8 mouse cellular contexts compared by ENCODE assay signal in genomic region chr8:83458222-83458621, GRCm38 (mm10). TPM values are rescaled to one million over a fixed set of nuclear protein-coding genes. Genes with fewer than 3 reads are reported as not detected.
DNase-seq lines count a peak whose midpoint lies in the region; ATAC-seq and TF ChIP-seq lines count a peak whose summit lies in the region.

Gene Scoc (minus strand): TSS chr8:83458391.

- no peaks in the 10 kb centered on the region for H3K4me1 ChIP-seq in G1E (ENCODE audit: insufficient read depth, low read depth, low read length)
- H3K4me1 ChIP-seq in brown adipose tissue, adult 24 weeks (ENCODE audit: control insufficient read depth, insufficient read depth, insufficient read length, low read length), result no peaks in the 10 kb centered on the region
- no peaks in the 10 kb centered on the region; the same call in 1 of the 2 replicates for H3K4me1 ChIP-seq in kidney, adult 2 months (ENCODE audit: control insufficient read depth, insufficient read depth, low read length)
- no peaks in the 10 kb centered on the region for H3K4me1 ChIP-seq in liver, embryonic 14.5 days (replicated peaks; ENCODE audit: control insufficient read depth in 2 of 2, insufficient read depth in 2 of 2, low read length in 1 of 2)
- peaks cover 15% of the 10 kb centered on the region; the same call in 1 of the 2 replicates for H3K4me1 ChIP-seq in small intestine, adult 2 months (ENCODE audit: control insufficient read depth, insufficient read depth, insufficient read length, low read length)

- 45% methylated on average over 14 of the region's 14 CpGs for WGBS in kidney, adult 2 months
- 69% methylated on average over 14 of the region's 14 CpGs for WGBS in liver, embryonic 14.5 days (ENCODE audit: insufficient replicate concordance)
- 24% methylated on average over 14 of the region's 14 CpGs for WGBS in small intestine, adult 2 months

- no peaks in the 10 kb centered on the region for H3K36me3 ChIP-seq in G1E (replicated peaks)
- no peaks in the 10 kb centered on the region for H3K36me3 ChIP-seq in kidney, adult 2 months (ENCODE audit: control insufficient read depth, insufficient read depth, low read length)
- no peaks in the 10 kb centered on the region for H3K36me3 ChIP-seq in liver, embryonic 14.5 days (replicated peaks; ENCODE audit: control insufficient read depth, insufficient read depth, low read depth)
- H3K36me3 ChIP-seq in small intestine, adult 2 months (ENCODE audit: control insufficient read depth, insufficient read depth, low read length), result no peaks in the 10 kb centered on the region

- H3K27me3 ChIP-seq in G1E (ENCODE audit: insufficient read depth, low read length), result peaks cover 13% of the 10 kb centered on the region; the same call in 1 of the 2 replicates
- no peaks in the 10 kb centered on the region for H3K27me3 ChIP-seq in kidney, adult 2 months (replicated peaks; ENCODE audit: control insufficient read depth, insufficient read depth, low read length)
- no peaks in the 10 kb centered on the region for H3K27me3 ChIP-seq in liver, embryonic 14.5 days (ENCODE audit: control insufficient read depth, insufficient read depth, low read length)
- H3K27me3 ChIP-seq in small intestine, adult 2 months (ENCODE audit: control insufficient read depth, insufficient read depth, low read length), result no peaks in the 10 kb centered on the region

- H3K4me3 ChIP-seq in G1E (ENCODE audit: low read depth, low read length), result no peak within 1 kb of the TSS
- no peak within 1 kb of the TSS for H3K4me3 ChIP-seq in brown adipose tissue, adult 24 weeks (ENCODE audit: insufficient read depth, low read depth, low read length)
- peak within 1 kb of the TSS; percentile 20; the same call in 1 of the 2 replicates for H3K4me3 ChIP-seq in kidney, adult 2 months (ENCODE audit: insufficient read depth, low read depth, low read length)
- H3K4me3 ChIP-seq in liver, embryonic 14.5 days (ENCODE audit: insufficient read depth in 1 of 2, low read depth in 2 of 2, low read length in 2 of 2), result no peak within 1 kb of the TSS
- peak within 1 kb of the TSS; percentile 48 for H3K4me3 ChIP-seq in small intestine, adult 2 months (ENCODE audit: low read depth, low read length)

- H3K27ac ChIP-seq in brown adipose tissue, adult 24 weeks (replicated peaks; ENCODE audit: low read depth, low read length), result no peak within 1 kb of the TSS
- peak within 1 kb of the TSS; percentile 87 for H3K27ac ChIP-seq in kidney, adult 2 months (ENCODE audit: insufficient read depth, low read depth, low read length)
- no peak within 1 kb of the TSS for H3K27ac ChIP-seq in liver, embryonic 14.5 days
- peak within 1 kb of the TSS; percentile 80 for H3K27ac ChIP-seq in small intestine, adult 2 months (ENCODE audit: insufficient read depth, low read depth, low read length)

- no peak within 1 kb of the TSS for H3K4me2 ChIP-seq in liver, embryonic 14.5 days (ENCODE audit: low read depth)

- no peak within 1 kb of the TSS for H3K9ac ChIP-seq in liver, embryonic 14.5 days (replicated peaks)

- no peak for TF ChIP-seq EP300 in liver, embryonic 14.5 days (IDR thresholded peaks at IDR 0.05; ENCODE audit: low read depth)

- no peak for DNase-seq in G1E (ENCODE audit: low spot score)
- DNase-seq in heart, adult 8-10 months (ENCODE audit: low spot score), result no peak
- peak; percentile 92 for DNase-seq in kidney, adult 2 months
- DNase-seq in liver, embryonic 14.5 days (ENCODE audit: low read depth in 3 of 3, low spot score in 3 of 3), result no peak
- DNase-seq in spleen, adult 12 weeks (ENCODE audit: low spot score), result no peak
- no peak for DNase-seq in natural killer cell, adult 2 months (ENCODE audit: low spot score in 2 of 2)

- peak; percentile 41 for TF ChIP-seq POLR2A in kidney, adult 2 months (IDR thresholded peaks at IDR 0.05; ENCODE audit: low read depth, low read length)
- TF ChIP-seq POLR2A in small intestine, adult 2 months (IDR thresholded peaks at IDR 0.05; ENCODE audit: low read depth, low read length), result peak; percentile 76

- no peaks in the 10 kb centered on the region for H3K9me3 ChIP-seq in G1E (replicated peaks)
- no peaks in the 10 kb centered on the region for H3K9me3 ChIP-seq in liver, embryonic 14.5 days (ENCODE audit: control insufficient read depth, low read length)

- no peak for ATAC-seq in G1E (ENCODE audit: extremely low read depth, insufficient number of reproducible peaks, low FRiP score, poor library complexity, severe bottlenecking)
- no peak for ATAC-seq in liver, embryonic 14.5 days (ENCODE audit: insufficient read depth)

- no peak for TF ChIP-seq CTCF in G1E (IDR thresholded peaks at IDR 0.05; ENCODE audit: low read depth, low read length)
- no peak for TF ChIP-seq CTCF in kidney, adult 2 months (conservative IDR thresholded peaks at IDR 0.05; ENCODE audit: insufficient read depth, insufficient read length, low read depth, low read length)
- TF ChIP-seq CTCF in liver, embryonic 14.5 days (IDR thresholded peaks at IDR 0.05; ENCODE audit: low read depth), result no peak
- TF ChIP-seq CTCF in small intestine, adult 2 months (IDR thresholded peaks at IDR 0.05; ENCODE audit: extremely low read depth, insufficient read length, insufficient replicate concordance, low read depth, low read length), result no peak

RNA-seq across cellular contexts. Expression of gene Scoc, which starts in this region (rescaled TPM):
- total RNA-seq in G1E (2014; fragmentation: Nextera tagmentation) (69.1 and 80.0 TPM in 2 replicates), G1E (2017) (16.1 and 17.0 TPM in 2 replicates)
- polyA plus RNA-seq in G1E (2012), result 0.84 and 1.9 TPM in 2 replicates
- 136 and 154 TPM in 2 replicates for polyA plus RNA-seq in brown adipose tissue, adult 24 weeks (2012; ENCODE audit: insufficient read depth, insufficient read length, missing spikeins)
- total RNA-seq in heart, adult 8-10 months (2022), result 10 to 100 TPM; 42.9 to 54.7 (median 51.4) TPM
- polyA plus RNA-seq in kidney, adult 2 months (2012; rRNA removed), result 15.9 and 24.5 TPM in 2 replicates
- polyA plus RNA-seq in liver, embryonic 14.5 days (2012; rRNA removed), result 23.6 and 40.3 TPM in 2 replicates
- 65.5 and 72.5 TPM in 2 replicates for polyA plus RNA-seq in liver, embryonic 14.5 days (2014; fragmentation: Nextera tagmentation; extraction: Ambion mirVana)
- 0.35 and 0.76 TPM in 2 replicates for polyA plus RNA-seq in small intestine, adult 2 months (2012; rRNA removed)

Comparison
In these comparisons a context has a peak if more than half of its experiments do, and no peak if none do; other contexts are left out.
1. H3K4me3 ChIP-seq: peak in kidney, adult 2 months (single experiment) and small intestine, adult 2 months (single experiment); none in G1E (single experiment), brown adipose tissue, adult 24 weeks (single experiment) and liver, embryonic 14.5 days (0 of 2).
2. H3K27ac ChIP-seq: peak in kidney, adult 2 months (single experiment) and small intestine, adult 2 months (single experiment); none in brown adipose tissue, adult 24 weeks (single experiment) and liver, embryonic 14.5 days (single experiment).